19 mouse cellular contexts compared by ENCODE assay signal in the genomic region with DNA sequence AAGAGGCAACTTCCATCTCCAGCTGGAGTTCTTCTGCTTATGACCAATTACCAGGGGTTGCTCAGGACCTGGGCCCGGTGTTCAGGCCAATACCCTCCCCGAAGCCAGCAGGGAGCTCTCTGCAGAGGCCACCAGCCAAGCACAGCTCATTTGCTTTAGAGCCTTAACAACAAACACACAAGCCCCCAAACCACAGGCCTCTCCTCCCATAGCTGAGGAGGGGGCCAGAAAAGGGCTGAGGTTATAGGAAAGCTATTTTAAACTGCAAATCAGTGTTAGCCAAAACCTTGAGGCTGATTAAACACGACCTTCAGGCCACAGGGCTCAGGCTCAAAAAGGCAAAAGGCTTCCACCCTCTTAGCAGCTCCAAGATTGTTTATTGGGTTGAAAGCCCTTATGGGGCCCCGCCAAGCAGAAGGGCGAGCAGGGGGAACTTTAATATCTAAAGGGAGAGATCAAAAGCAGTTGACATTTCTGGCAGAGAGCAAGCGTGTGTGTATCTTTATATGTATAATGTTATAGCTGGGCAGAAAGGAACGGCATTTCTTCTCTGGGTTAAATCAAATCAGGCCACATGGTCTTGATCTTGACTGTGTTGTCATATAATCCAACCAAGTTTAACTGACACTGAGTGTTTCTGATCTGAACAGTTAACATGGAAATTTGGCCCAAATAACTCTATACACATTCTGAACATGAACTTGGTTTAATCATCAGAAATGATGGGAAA.
DNase-seq lines count a peak whose midpoint lies in the region; ATAC-seq and TF ChIP-seq lines count a peak whose summit lies in the region.
"Had no signal": no experiment of that assay in that cellular context is flagged by ENCODE, and none has a peak within 500 bp of the region (broad histone marks: within the 10 kb centered on the region; RNA-seq: fewer than 3 reads in every experiment).

No protein-coding gene starts in this region.

- no peak overlapping the region for H3K9ac ChIP-seq in lung, embryonic 14.5 days
- no peak overlapping the region for H3K9ac ChIP-seq in embryonic facial prominence, embryonic 12.5 days
- 0 out of 2 replicates have a peak overlapping the region, but pooled peaks have one; percentile 12 for H3K9ac ChIP-seq in limb, embryonic 12.5 days (replicated peaks)
- H3K9ac ChIP-seq: heart, embryonic 13.5 days; neural tube, embryonic 12.5 days had no signal

- no peak for DNase-seq in heart, embryonic 10.5 days (ENCODE audit: low spot score)
- DNase-seq in heart, postnatal 36 days = no peak
- DNase-seq in lung, embryonic 14.5 days = peak; percentile 27
- no peak for DNase-seq in lung, postnatal 10 days
- DNase-seq in thymus, adult 2 months = no peak
- no peak for DNase-seq in gastrocnemius, postnatal 25 days
- DNase-seq: gastrocnemius, adult 2 months; heart, adult 11 months; lung, adult 2 months had no signal

- intact Hi-C loops in heart, postnatal 36 days (cut with DNase I) = no loop called here

- H3K4me2 ChIP-seq in lung, embryonic 14.5 days = no peak overlapping the region
- no peak overlapping the region for H3K4me2 ChIP-seq in embryonic facial prominence, embryonic 12.5 days (replicated peaks)
- no peak overlapping the region for H3K4me2 ChIP-seq in limb, embryonic 12.5 days
- H3K4me2 ChIP-seq: heart, embryonic 13.5 days; liver, embryonic 11.5 days; midbrain, embryonic 11.5 days; neural tube, embryonic 12.5 days had no signal

- H3K27ac ChIP-seq in heart, embryonic 10.5 days = peak overlapping the region; percentile 19; the same call in 1 of the 2 replicates
- no peak overlapping the region for H3K27ac ChIP-seq in lung, embryonic 14.5 days (ENCODE audit: low read depth)
- peak overlapping the region; percentile 25; the same call in 1 of the 2 replicates for H3K27ac ChIP-seq in embryonic facial prominence, embryonic 12.5 days
- peak overlapping the region; percentile 67 for H3K27ac ChIP-seq in limb, embryonic 12.5 days
- H3K27ac ChIP-seq in thymus, adult 2 months (ENCODE audit: control insufficient read depth, insufficient read depth, low read length) = no peak overlapping the region
- H3K27ac ChIP-seq: gastrocnemius, adult 2 months; heart, embryonic 13.5 days; hindbrain, postnatal 0 days; macrophage; neural tube, embryonic 12.5 days had no signal

- no peak overlapping the region for H3K4me3 ChIP-seq in heart, embryonic 10.5 days
- H3K4me3 ChIP-seq in lung, embryonic 14.5 days (ENCODE audit: low read depth, low read length) = no peak overlapping the region
- H3K4me3 ChIP-seq in embryonic facial prominence, embryonic 12.5 days = no peak overlapping the region
- no peak overlapping the region for H3K4me3 ChIP-seq in limb, embryonic 12.5 days (replicated peaks)
- no peak overlapping the region for H3K4me3 ChIP-seq in thymus, adult 2 months (ENCODE audit: control insufficient read depth, insufficient read depth, low read length)
- H3K4me3 ChIP-seq: gastrocnemius, adult 2 months; heart, embryonic 13.5 days; neural tube, embryonic 12.5 days had no signal

- ATAC-seq in lung, embryonic 14.5 days (ENCODE audit: insufficient read depth) = no peak
- ATAC-seq in embryonic facial prominence, embryonic 12.5 days (ENCODE audit: insufficient number of reproducible peaks, insufficient read depth, low FRiP score, low TSS enrichment) = peak; percentile 65; the same call in 1 of the 2 replicates
- no peak; the same call in 1 of the 2 replicates for ATAC-seq in limb, embryonic 12.5 days (ENCODE audit: insufficient number of reproducible peaks, insufficient read depth, low FRiP score, low TSS enrichment, low read depth)
- ATAC-seq: hindbrain, postnatal 0 days; intestine, postnatal 0 days had no signal

- no peaks in the 10 kb centered on the region for H3K9me3 ChIP-seq in heart, embryonic 10.5 days
- no peaks in the 10 kb centered on the region for H3K9me3 ChIP-seq in lung, embryonic 14.5 days (ENCODE audit: low read depth, low read length)
- H3K9me3 ChIP-seq in embryonic facial prominence, embryonic 12.5 days = no peaks in the 10 kb centered on the region
- no peaks in the 10 kb centered on the region for H3K9me3 ChIP-seq in limb, embryonic 12.5 days
- H3K9me3 ChIP-seq: heart, embryonic 13.5 days; neural tube, embryonic 12.5 days had no signal

- no peaks in the 10 kb centered on the region for H3K36me3 ChIP-seq in heart, embryonic 10.5 days
- no peaks in the 10 kb centered on the region for H3K36me3 ChIP-seq in lung, embryonic 14.5 days (ENCODE audit: insufficient read depth)
- H3K36me3 ChIP-seq in embryonic facial prominence, embryonic 12.5 days = no peaks in the 10 kb centered on the region
- no peaks in the 10 kb centered on the region for H3K36me3 ChIP-seq in limb, embryonic 12.5 days
- no peaks in the 10 kb centered on the region for H3K36me3 ChIP-seq in thymus, adult 2 months (ENCODE audit: control insufficient read depth, insufficient read depth, low read length)
- H3K36me3 ChIP-seq: heart, embryonic 13.5 days; neural tube, embryonic 12.5 days had no signal

- no peak for TF ChIP-seq CTCF in lung, embryonic 14.5 days (IDR thresholded peaks at IDR 0.05; ENCODE audit: low read depth)
- TF ChIP-seq CTCF in thymus, adult 2 months (IDR thresholded peaks at IDR 0.05; ENCODE audit: borderline replicate concordance, control insufficient read depth, extremely low read depth, insufficient read depth, low read length, poor library complexity) = no peak

- no peaks in the 10 kb centered on the region for H3K27me3 ChIP-seq in heart, embryonic 10.5 days (ENCODE audit: insufficient read depth, poor library complexity, severe bottlenecking)
- H3K27me3 ChIP-seq in lung, embryonic 14.5 days (ENCODE audit: insufficient read depth, low read length) = no peaks in the 10 kb centered on the region
- no peaks in the 10 kb centered on the region for H3K27me3 ChIP-seq in embryonic facial prominence, embryonic 12.5 days
- H3K27me3 ChIP-seq in limb, embryonic 12.5 days = no peaks in the 10 kb centered on the region
- no peaks in the 10 kb centered on the region for H3K27me3 ChIP-seq in thymus, adult 2 months (ENCODE audit: control insufficient read depth, insufficient read depth, low read length)
- H3K27me3 ChIP-seq: CH12.LX; heart, embryonic 13.5 days; neural tube, embryonic 12.5 days had no signal

- TF ChIP-seq POLR2A in thymus, adult 2 months (IDR thresholded peaks at IDR 0.05; ENCODE audit: control insufficient read depth, extremely low read depth, insufficient read depth, low read length, poor library complexity) = no peak

- H3K4me1 ChIP-seq in heart, embryonic 10.5 days = peaks cover 8% of the 10 kb centered on the region; the same call in 1 of the 2 replicates
- 0 out of 2 replicates have a peak, but pooled peaks cover 2% of the 10 kb centered on the region for H3K4me1 ChIP-seq in lung, embryonic 14.5 days (ENCODE audit: insufficient read depth)
- H3K4me1 ChIP-seq in embryonic facial prominence, embryonic 12.5 days = peaks cover 21% of the 10 kb centered on the region
- peaks cover 22% of the 10 kb centered on the region for H3K4me1 ChIP-seq in limb, embryonic 12.5 days (replicated peaks)
- H3K4me1 ChIP-seq in thymus, adult 2 months (replicated peaks; ENCODE audit: control insufficient read depth, insufficient read depth, low read length) = peaks cover 20% of the 10 kb centered on the region
- H3K4me1 ChIP-seq: neural tube, embryonic 12.5 days had no signal

- WGBS in heart, embryonic 10.5 days = 56% methylated on average over 7 of the region's 7 CpGs
- 28% methylated on average over 7 of the region's 7 CpGs for WGBS in lung, embryonic 14.5 days
- WGBS in embryonic facial prominence, embryonic 12.5 days = 27% methylated on average over 7 of the region's 7 CpGs
- 18% methylated on average over 7 of the region's 7 CpGs for WGBS in limb, embryonic 12.5 days
- WGBS in thymus, adult 2 months = 82% methylated on average over 7 of the region's 7 CpGs

Comparison
In these comparisons a context has a peak if more than half of its experiments do, and no peak if none do; other contexts are left out.
1. H3K27ac ChIP-seq: peak in heart, embryonic 10.5 days (single experiment), embryonic facial prominence, embryonic 12.5 days (single experiment) and limb, embryonic 12.5 days (single experiment); none in lung, embryonic 14.5 days (single experiment) and thymus, adult 2 months (single experiment).